Mouse (Mus musculus): ENCODE measurements around the gene Kl.
A peak's percentile ranks its signal among the peaks of the same experiment; 100 is the strongest.

The Kl gene

GRCm38 (mm10) chr5:150962756-150963155 lies 10.3 kb downstream of the Kl start:
- peak; percentile 71 for DNase-seq (ENCODE audit: low read depth, low spot score)

GRCm38 (mm10) chr5:150967925-150968324 lies 15.5 kb downstream of the Kl start:
- peak; percentile 50 for DNase-seq (ENCODE audit: low read depth, low spot score)

- no peak for DNase-seq (ENCODE audit: low read depth, low spot score)
These were observed 18.1 kb downstream of the Kl start for GRCm38 (mm10) chr5:150970551-150970950.

GRCm38 (mm10) chr5:150971126-150971525 lies 18.7 kb downstream of the Kl start:
- DNase-seq (ENCODE audit: low read depth, low spot score): no peak

GRCm38 (mm10) chr5:150974226-150974625 lies 21.8 kb downstream of the Kl start:
- DNase-seq (ENCODE audit: low read depth, low spot score): peak; percentile 33

GRCm38 (mm10) chr5:150977383-150977958 lies 25.1 kb downstream of the Kl start:
- DNase-seq (ENCODE audit: low read depth, low spot score): no peak

GRCm38 (mm10) chr5:150979341-150980136 lies 27.1 kb downstream of the Kl start:
- no peak for DNase-seq (ENCODE audit: low read depth, low spot score)

- DNase-seq (ENCODE audit: low read depth, low spot score): peak; percentile 55
These were observed 29.7 kb downstream of the Kl start for GRCm38 (mm10) chr5:150982082-150982481.

GRCm38 (mm10) chr5:150994096-150994495 lies 41.7 kb downstream of the Kl start:
- DNase-seq (ENCODE audit: low read depth, low spot score): no peak

GRCm38 (mm10) chr5:150996586-150996985 lies 44.2 kb downstream of the Kl start:
- no peak for DNase-seq (ENCODE audit: low read depth, low spot score)

- DNase-seq (ENCODE audit: low read depth, low spot score): no peak
These were observed 48.7 kb downstream of the Kl start for GRCm38 (mm10) chr5:151001111-151001510.

- no peak for DNase-seq (ENCODE audit: low read depth, low spot score)
These were observed 49.6 kb downstream of the Kl start for GRCm38 (mm10) chr5:151002051-151002450.

GRCm38 (mm10) chr5:151004216-151004755 lies 51.9 kb downstream of the Kl start:
- no peak for DNase-seq (ENCODE audit: low read depth, low spot score)

- DNase-seq (ENCODE audit: low read depth, low spot score): no peak
These were observed 66.0 kb downstream of the Kl start for GRCm38 (mm10) chr5:151018450-151018849.

- peak; percentile 21 for DNase-seq (ENCODE audit: low read depth, low spot score)
These were observed 66.6 kb downstream of the Kl start for GRCm38 (mm10) chr5:151018959-151019358.

GRCm38 (mm10) chr5:151020031-151020820 lies 67.8 kb downstream of the Kl start:
- peak; percentile 6 for DNase-seq (ENCODE audit: low read depth, low spot score)

- DNase-seq (ENCODE audit: low read depth, low spot score): no peak
These were observed 68.4 kb downstream of the Kl start for GRCm38 (mm10) chr5:151020831-151021230.

GRCm38 (mm10) chr5:151022026-151022425 lies 69.6 kb downstream of the Kl start:
- no peak for DNase-seq (ENCODE audit: low read depth, low spot score)

- DNase-seq (ENCODE audit: low read depth, low spot score): peak; percentile 32
These were observed 70.5 kb downstream of the Kl start for GRCm38 (mm10) chr5:151022939-151023338.

- peak; percentile 91 for DNase-seq (ENCODE audit: low read depth, low spot score)
These were observed 71.1 kb downstream of the Kl start for GRCm38 (mm10) chr5:151023461-151023860.

- DNase-seq (ENCODE audit: low read depth, low spot score): no peak
These were observed 72.1 kb downstream of the Kl start for GRCm38 (mm10) chr5:151024483-151024882.

- DNase-seq (ENCODE audit: low read depth, low spot score): no peak
These were observed 73.7 kb downstream of the Kl start for GRCm38 (mm10) chr5:151026069-151026468.
